Mouse (Mus musculus) CH12.LX (cell line): ENCODE measurements at regions not wholly inside any gene's neighbourhood (a gene's known extent, or its start where the extent isn't known, plus 50 kb on each side); places are given as distances from the start of the nearest gene placed in this dataset.
"Not testable (repeated sequence)": the region's sequence is repeated elsewhere in the genome, so short reads cannot be mapped to it uniquely, and the experiment has no call there.

Source experiments
- JUN ChIP-seq: IDR thresholded peaks from 2 replicates; pipeline ENCODE4 v1.6.1; 2011; ENCODE audit warnings: low read depth, mild to moderate bottlenecking, low read length, improper control_type of control experiment, moderate library complexity; ENCODE audit not compliant: insufficient read depth
- POLR2A ChIP-seq: IDR thresholded peaks from 2 replicates; pipeline ENCODE4 v1.6.1; 2011; ENCODE audit warnings: low read depth, mild to moderate bottlenecking, improper control_type of control experiment, low read length

GRCm38 (mm10) chr15:59719383-59720128, 296.9 kb downstream of the 4933412E24Rik start:
- not testable (repeated sequence) for TF ChIP-seq POLR2A, JUN
